Mouse (Mus musculus) large intestine, adult 2 months (tissue): ENCODE data around the gene Mtmr4. TPM values are rescaled to one million over a fixed set of nuclear protein-coding genes. Genes with fewer than 3 reads are reported as not detected.

Source experiments
- polyA plus RNA-seq: library from polyadenylated mRNA; depleted of rRNA; stranded (reverse); fragments of >200 nt; gene quantifications from 2 replicates; pipeline ENCODE4 v1.2.3, GENCODE M21; 2012; rRNA removed

Gene Mtmr4
- polyA plus RNA-seq, 1 experiment: 22.4 TPM

Other genes starting within 250 kb of the Mtmr4 start
- gene Ppm1e, start 233.1 kb upstream of the Mtmr4 start, polyA plus RNA-seq: 0.69 and 1.1 TPM in 2 replicates
- 0.73 and 0.85 TPM in 2 replicates for gene Rad51c, start 187.2 kb upstream of the Mtmr4 start, polyA plus RNA-seq
- 0.12 and 0.64 TPM in 2 replicates for gene Tex14, start 187.1 kb upstream of the Mtmr4 start, polyA plus RNA-seq
- gene Gm11492, start 25.5 kb upstream of the Mtmr4 start, polyA plus RNA-seq: not detected in 2 replicates
- 20.2 and 28.8 TPM in 2 replicates for gene Sept4, start 23.3 kb upstream of the Mtmr4 start, polyA plus RNA-seq
- gene Hsf5, start 25.0 kb downstream of the Mtmr4 start, polyA plus RNA-seq: 0.04 and 0.19 TPM in 2 replicates
- gene Rnf43, start 70.6 kb downstream of the Mtmr4 start, polyA plus RNA-seq: 11.2 and 16.2 TPM in 2 replicates
- 67.4 and 76.6 TPM in 2 replicates for gene Supt4a, start 145.4 kb downstream of the Mtmr4 start, polyA plus RNA-seq
- gene Tspoap1, start 168.4 kb downstream of the Mtmr4 start, polyA plus RNA-seq: 0.81 and 1.0 TPM in 2 replicates
- 0.06 and 0.08 TPM in 2 replicates for gene Mpo, start 201.4 kb downstream of the Mtmr4 start, polyA plus RNA-seq
- gene Lpo, start 236.1 kb downstream of the Mtmr4 start, polyA plus RNA-seq: 0.07 and 0.17 TPM in 2 replicates